Mouse (Mus musculus) kidney, adult 2 months (tissue): ENCODE results near the gene Adcy10.
A peak's percentile ranks its signal among the peaks of the same experiment; 100 is the strongest.

Experiments used
- CTCF ChIP-seq: fragments of 200-500 bp; conservative IDR thresholded peaks from 2 replicates; pipeline ENCODE4 v1.5.1; 2011; ENCODE audit warnings: low read depth, mild to moderate bottlenecking, control low read depth, low read length, moderate library complexity, mixed read lengths; ENCODE audit not compliant: insufficient read depth, insufficient read length
- POLR2A ChIP-seq: fragments of 200-500 bp; IDR thresholded peaks from one replicate; pipeline ENCODE4 v1.6.1; 2011; ENCODE audit warnings: low read depth, low read length, control low read depth

GRCm38 (mm10) chr1:165583529-165584184 is 98.7 kb downstream of the Adcy10 start:
- TF ChIP-seq CTCF (peak; percentile 99), POLR2A (no peak)
